Mouse (Mus musculus): Measurements from ENCODE around the gene Elp4. TPM values are rescaled to one million over a fixed set of nuclear protein-coding genes. Genes with fewer than 3 reads are reported as not detected.
A peak's percentile ranks its signal among the peaks of the same experiment; 100 is the strongest.

Elp4 gene
- total RNA-seq, 2 experiments from 2014 or later = 20.8 to 23.6 TPM

- DNase-seq (ENCODE audit: low spot score in 2 of 2) = no peak
These were observed 219.2 kb downstream of the Elp4 start for GRCm38 (mm10) chr2:105684991-105685650.

GRCm38 (mm10) chr2:105683771-105684410 lies 220.5 kb downstream of the Elp4 start:
- DNase-seq (ENCODE audit: low spot score in 2 of 2) = no peak

- no peak for DNase-seq (ENCODE audit: low spot score in 2 of 2)
These were observed 221.6 kb downstream of the Elp4 start for GRCm38 (mm10) chr2:105682634-105683351.

GRCm38 (mm10) chr2:105682011-105682501 lies 222.3 kb downstream of the Elp4 start:
- no peak for DNase-seq (ENCODE audit: low spot score in 2 of 2)

GRCm38 (mm10) chr2:105680999-105681710 lies 223.2 kb downstream of the Elp4 start:
- DNase-seq (ENCODE audit: low spot score in 2 of 2) = no peak

GRCm38 (mm10) chr2:105680146-105680998 lies 224.0 kb downstream of the Elp4 start:
- no peak for DNase-seq (ENCODE audit: low spot score in 2 of 2)

GRCm38 (mm10) chr2:105679331-105679730 lies 225.0 kb downstream of the Elp4 start:
- no peak for DNase-seq (ENCODE audit: low spot score in 2 of 2)

GRCm38 (mm10) chr2:105678880-105679321 lies 225.5 kb downstream of the Elp4 start:
- no peak for DNase-seq (ENCODE audit: low spot score in 2 of 2)

- no peak for DNase-seq (ENCODE audit: low spot score in 2 of 2)
These were observed 226.1 kb downstream of the Elp4 start for GRCm38 (mm10) chr2:105678306-105678705.

GRCm38 (mm10) chr2:105677434-105678105 lies 226.8 kb downstream of the Elp4 start:
- no peak for DNase-seq (ENCODE audit: low spot score in 2 of 2)

GRCm38 (mm10) chr2:105676909-105677433 lies 227.4 kb downstream of the Elp4 start:
- no peak for DNase-seq (ENCODE audit: low spot score in 2 of 2)

- DNase-seq (ENCODE audit: low spot score in 2 of 2) = no peak
These were observed 228.1 kb downstream of the Elp4 start for GRCm38 (mm10) chr2:105676080-105676908.

GRCm38 (mm10) chr2:105675730-105676079 lies 228.7 kb downstream of the Elp4 start:
- no peak for DNase-seq (ENCODE audit: low spot score in 2 of 2)

- peak in 1 of 2 experiments; percentile 46 for DNase-seq (ENCODE audit: low spot score in 2 of 2)
These were observed 229.3 kb downstream of the Elp4 start for GRCm38 (mm10) chr2:105674875-105675729.

- no peak for DNase-seq (ENCODE audit: low spot score in 2 of 2)
These were observed 230.1 kb downstream of the Elp4 start for GRCm38 (mm10) chr2:105674061-105674874.

GRCm38 (mm10) chr2:105673631-105674060 lies 230.7 kb downstream of the Elp4 start:
- no peak for DNase-seq (ENCODE audit: low spot score in 2 of 2)

- DNase-seq (ENCODE audit: low spot score in 2 of 2) = no peak
These were observed 231.3 kb downstream of the Elp4 start for GRCm38 (mm10) chr2:105673054-105673453.

Measured in adrenal gland, postnatal 4 days (tissue).